Mouse (Mus musculus): ENCODE measurements around the gene Zfp952. TPM values are rescaled to one million over a fixed set of nuclear protein-coding genes. Genes with fewer than 3 reads are reported as not detected.

The Zfp952 gene
- polyA plus RNA-seq (2017; shearing (Covaris generic)): 16.9 TPM

DNA sequence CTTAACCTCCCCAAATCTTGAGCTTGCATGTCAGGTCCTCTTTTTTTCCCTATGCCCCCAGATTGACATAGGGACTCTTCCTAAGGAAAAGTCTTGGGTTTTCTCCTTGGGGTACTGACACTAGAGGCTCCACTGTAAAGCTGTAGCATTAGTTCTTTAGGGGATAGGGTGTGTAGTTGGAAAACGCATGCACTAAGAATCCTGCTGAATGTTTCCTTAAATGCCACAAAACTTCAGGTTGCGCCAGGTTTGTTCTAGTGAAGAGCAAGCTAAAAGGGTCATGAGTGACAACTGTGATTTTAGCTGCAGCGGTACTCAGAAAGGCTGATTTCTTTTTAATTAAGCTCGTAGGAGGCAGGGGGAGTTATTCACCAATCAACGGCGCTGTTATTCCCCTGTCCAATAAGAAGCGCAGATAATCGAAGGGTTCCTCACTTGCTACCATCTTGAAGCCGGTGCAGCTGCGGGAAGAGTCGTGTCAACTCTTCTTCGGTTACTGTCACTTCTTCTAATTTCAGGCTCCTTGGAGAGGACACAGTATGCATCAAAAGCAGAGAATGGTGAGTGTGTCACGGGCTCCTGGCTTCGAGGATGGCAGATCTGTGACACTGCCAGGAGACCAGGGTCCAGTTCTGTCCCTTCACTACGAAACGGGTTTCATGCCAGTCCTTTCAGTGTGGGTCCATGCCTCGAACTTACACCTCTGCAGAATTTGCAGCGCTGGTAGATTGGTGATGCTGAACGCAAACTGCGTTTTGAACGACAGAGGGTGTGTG lies at the start of gene Zfp952:
Gene Zfp952 (plus strand): TSS at position 431 of the 776 bp plus-strand sequence.

DNA sequence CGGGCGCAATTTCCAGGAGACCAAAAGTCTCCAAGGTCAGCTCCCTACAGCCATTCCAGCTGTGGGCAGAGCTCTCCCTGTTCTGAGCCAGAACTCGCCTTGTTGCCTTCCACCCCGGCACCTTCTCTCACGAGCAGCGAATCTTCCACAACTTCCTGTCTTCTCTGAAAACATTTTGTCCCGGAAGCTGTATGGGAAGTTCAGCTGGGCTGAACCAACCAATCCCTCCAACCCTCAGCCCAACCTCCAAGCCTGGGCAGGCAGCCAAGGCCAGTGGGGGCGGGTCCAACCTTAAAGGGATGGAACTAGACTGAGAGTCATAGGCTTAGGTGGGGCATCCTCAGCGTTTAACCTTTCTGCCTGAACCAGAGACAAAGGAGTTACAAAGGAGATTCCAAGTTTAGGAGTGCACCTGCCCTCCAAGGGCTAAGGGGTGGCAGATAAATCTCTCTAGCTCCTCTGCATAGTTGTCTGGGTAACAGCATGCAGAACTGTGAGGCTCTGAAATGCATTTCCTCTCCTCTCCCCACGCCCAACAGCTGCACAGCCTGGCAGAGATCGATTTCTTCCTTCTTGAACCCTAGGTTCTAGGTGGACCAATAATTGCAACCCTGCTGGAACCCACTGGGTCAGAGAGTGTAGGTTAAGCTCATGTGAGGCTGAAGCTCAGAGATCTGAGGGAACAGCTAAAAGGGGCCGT lies 45.6 kb upstream of the Zfp952 start, which contains the start of gene Cyp4f13:
Gene Cyp4f13 (minus strand): TSS at position 188 of the 700 bp plus-strand sequence.

DNA sequence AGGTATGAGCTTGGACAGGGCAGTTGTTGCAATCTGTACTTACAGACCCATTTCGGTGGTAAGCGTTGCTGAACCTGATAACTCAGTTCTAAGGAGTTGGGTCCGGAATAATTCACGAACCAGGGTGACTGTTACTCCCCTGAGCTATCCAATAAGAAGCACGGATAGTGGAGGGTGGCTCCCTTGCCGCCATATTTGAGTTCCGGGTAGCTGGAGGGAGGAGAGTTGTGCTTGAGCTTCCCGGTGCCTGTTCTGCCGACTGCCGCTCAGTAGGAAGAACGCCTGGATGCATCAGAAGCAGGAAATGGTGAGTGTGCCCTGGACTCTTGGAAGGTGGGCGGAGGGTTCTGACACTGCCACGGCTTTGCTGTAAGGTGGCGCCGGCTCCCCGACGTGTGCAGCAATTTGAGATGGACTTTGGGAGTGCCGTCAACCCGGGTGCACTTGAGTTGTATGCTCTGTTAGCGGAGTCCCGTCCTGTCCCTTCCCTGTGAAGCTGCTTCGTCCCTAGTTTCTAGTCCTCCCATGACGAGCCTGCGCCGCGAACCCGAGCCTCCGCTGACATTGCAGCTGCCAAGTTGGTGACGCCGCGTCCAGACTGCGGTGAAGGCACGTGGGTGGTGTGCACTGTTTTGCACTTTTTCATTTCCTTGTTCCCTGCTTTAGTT lies 27.2 kb upstream of the Zfp952 start, which contains the start of gene Zfp472:
Gene Zfp472 (plus strand): TSS at position 192 of the 668 bp plus-strand sequence.

DNA sequence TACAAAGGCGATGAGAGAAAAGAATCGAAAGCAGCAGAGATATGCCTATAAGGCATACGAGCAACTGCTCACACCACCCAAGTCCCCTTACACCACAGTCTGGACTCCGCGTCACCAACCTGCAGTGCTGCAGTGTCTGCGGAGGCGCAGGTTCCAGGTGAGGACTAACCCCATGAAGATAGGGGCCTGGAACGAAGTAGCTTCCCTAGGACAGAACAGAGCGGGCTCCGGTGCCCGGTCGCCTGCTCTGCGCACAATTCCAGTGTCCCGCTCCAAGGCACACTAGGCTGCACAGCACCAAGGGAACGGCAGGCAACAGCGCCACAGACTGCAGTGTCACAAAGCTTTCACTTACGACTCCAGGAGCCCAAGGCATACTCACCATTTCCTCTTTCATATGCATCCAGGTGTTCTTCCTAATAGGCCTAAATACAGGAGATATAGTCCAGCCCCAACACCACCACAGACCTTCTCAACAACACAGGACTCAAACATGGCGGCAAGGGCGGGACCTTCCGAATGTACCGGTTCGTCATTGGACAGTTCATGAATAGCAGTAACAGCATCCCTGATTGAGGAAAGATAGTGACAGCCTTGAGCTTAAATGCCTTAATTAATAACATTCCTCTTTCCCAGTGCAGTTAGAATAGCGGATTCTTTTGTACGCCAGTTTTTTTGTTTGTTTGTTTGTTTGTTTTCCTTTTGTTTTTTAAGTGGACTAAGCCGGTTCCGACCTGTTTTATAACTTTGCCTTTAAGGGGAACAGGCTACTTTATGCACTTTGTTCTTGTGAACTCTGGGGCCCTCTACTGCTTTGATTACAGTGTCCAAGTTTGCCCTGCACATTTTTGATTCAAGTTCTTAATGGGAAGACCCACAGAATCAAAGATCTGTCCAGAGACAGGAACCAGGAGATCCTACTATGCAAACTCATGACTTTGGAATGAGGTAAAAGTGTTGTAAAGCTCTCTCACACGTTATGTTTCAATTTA lies 40.3 kb downstream of the Zfp952 start, which contains the start of gene Zfp763:
Gene Zfp763 (minus strand): TSS at position 503 of the 992 bp plus-strand sequence.

Other genes starting within 250 kb of the Zfp952 start
- 27.0 TPM for gene Zfp871, start 204.8 kb upstream of the Zfp952 start, polyA plus RNA-seq (2017; shearing (Covaris generic))
- 0.23 TPM for gene Zfp811, start 183.2 kb upstream of the Zfp952 start, polyA plus RNA-seq (2017; shearing (Covaris generic))
- gene Zfp799, start 162.9 kb upstream of the Zfp952 start, polyA plus RNA-seq (2017; shearing (Covaris generic)): 11.0 TPM
- 10.9 TPM for gene Zfp870, start 101.5 kb upstream of the Zfp952 start, polyA plus RNA-seq (2017; shearing (Covaris generic))
- not detected for gene Cyp4f14, start 75.8 kb upstream of the Zfp952 start, polyA plus RNA-seq (2017; shearing (Covaris generic))
- gene Cyp4f13, start 45.7 kb upstream of the Zfp952 start, polyA plus RNA-seq (2017; shearing (Covaris generic)): 56.5 TPM
- gene Zfp472, start 27.3 kb upstream of the Zfp952 start, polyA plus RNA-seq (2017; shearing (Covaris generic)): 20.5 TPM
- gene Zfp763, start 40.3 kb downstream of the Zfp952 start, polyA plus RNA-seq (2017; shearing (Covaris generic)): 9.1 TPM
- gene 4921501E09Rik, start 74.9 kb downstream of the Zfp952 start, polyA plus RNA-seq (2017; shearing (Covaris generic)): not detected
- 4.9 TPM for gene Zfp563, start 96.2 kb downstream of the Zfp952 start, polyA plus RNA-seq (2017; shearing (Covaris generic))
- gene Morc2b, start 146.6 kb downstream of the Zfp952 start, polyA plus RNA-seq (2017; shearing (Covaris generic)): not detected
- gene Olfr55, start 175.3 kb downstream of the Zfp952 start, polyA plus RNA-seq (2017; shearing (Covaris generic)): not detected
- gene Olfr239, start 198.2 kb downstream of the Zfp952 start, polyA plus RNA-seq (2017; shearing (Covaris generic)): not detected
- gene Olfr1564, start 228.6 kb downstream of the Zfp952 start, polyA plus RNA-seq (2017; shearing (Covaris generic)): not detected